Mouse (Mus musculus) spleen, adult 18-20 months (tissue): ENCODE measurements around the gene Trim13.

ENCODE experiments used
- DNase-seq, 2 experiments: peaks; one replicate each; pipeline ENCODE4 v3.0.0; 2022; ENCODE audit warnings: mixed read lengths in 2 of 2

Trim13 gene

DNA sequence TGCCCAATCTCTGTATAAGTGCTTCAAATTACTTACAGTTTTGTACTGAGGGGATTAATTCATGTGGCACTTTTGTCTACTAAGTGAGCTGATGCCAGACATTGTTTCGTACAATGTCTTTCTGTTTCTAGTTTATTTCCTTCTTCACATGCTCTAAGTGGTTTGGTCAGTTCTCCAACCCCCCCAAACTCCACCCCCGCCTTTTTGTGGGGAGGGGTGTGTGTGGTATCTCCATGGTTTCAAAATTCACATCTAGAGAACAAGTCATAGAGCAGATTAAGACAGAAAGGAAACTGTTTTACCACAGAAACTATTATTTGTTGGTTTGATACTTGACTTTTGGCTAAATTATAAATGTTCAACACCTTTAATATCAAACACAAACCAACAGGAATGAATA, 22.3 kb downstream of the Trim13 start:
- no peak for DNase-seq

- DNase-seq: no peak
Measured at GRCm38 (mm10) chr14:61635969-61636368, 37.9 kb downstream of the Trim13 start.

DNA sequence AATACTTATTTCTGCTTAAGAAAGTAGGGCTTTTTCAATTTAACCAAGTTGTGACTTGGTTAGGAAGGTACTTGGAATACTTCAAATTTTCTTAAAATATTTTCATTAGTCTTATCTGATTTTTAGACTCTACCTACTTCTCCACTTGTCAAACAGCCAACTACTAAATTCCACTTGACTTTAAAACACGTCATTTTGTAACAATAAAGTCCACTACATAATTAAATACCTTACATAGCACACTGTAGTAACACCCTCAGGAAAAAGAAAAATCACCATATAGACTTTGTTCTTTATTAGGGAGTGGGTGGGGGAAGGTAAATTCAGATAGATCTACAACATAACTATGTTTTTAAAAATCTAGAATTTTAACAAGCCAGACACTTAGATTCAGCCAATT, 44.6 kb downstream of the Trim13 start:
- no peak for DNase-seq

DNA sequence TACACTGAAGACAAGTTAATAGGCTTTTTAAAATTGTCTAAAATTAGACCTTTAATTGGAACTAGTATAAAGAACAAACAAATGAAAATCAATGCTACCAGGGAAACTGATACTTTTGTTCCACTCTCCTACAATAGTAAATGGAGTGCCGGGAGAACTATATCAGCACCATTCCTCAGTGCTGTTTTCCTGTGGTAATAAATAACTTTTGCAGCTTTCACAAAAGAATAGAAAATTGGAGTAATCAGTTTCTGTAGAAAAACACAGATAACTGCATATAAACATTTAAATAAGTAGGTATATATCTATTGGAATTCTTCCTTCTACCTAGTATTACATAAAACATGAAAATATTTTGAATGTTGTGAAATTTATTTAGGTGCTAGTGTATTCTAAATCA, 47.5 kb downstream of the Trim13 start:
- DNase-seq: no peak

GRCm38 (mm10) chr14:61647182-61647880, 49.3 kb downstream of the Trim13 start:
- DNase-seq: peak; percentile 8 to 32

GRCm38 (mm10) chr14:61647881-61648684, 50.0 kb downstream of the Trim13 start:
- peak; percentile 19 to 60 for DNase-seq

DNA sequence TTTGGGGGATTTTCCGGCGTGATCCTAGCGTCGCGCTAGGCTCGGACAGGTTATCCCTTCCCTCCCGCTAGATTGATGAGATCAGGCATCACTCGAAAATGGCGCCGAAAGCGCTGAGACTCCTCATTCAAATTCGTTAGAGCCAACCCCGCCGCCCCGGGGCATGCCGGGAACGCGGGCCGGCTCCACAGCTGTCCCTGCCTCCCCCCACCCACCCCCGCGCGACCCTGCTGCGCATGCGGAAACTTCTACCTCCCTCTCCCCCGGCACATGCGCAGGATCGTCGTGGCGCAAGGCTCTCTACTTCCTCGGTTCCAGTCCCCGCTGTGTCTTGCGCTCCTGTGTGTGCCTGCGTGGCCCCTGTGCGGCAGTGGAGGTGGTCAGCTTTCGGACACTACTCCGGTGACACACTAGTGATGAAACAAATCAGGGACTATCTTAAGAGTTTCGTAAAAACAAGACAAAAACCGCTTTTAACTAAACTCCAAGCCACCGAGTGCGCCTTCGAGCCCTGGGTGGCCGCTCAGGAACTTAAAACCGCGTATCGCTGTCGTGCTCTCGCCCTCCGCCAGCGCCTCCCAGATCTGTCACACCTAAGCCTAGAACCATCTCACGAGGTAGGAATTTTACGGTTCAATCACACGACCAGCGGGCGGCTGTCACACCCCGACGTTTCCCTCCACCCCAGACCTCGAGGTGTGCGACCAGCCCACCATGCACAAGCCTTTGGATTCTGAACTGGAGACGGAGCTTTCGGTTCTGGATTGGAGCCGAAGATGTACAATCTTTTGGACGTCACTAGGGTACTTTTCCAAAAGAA, 50.8 kb downstream of the Trim13 start:
- DNase-seq: peak; percentile 93 to 96

DNA sequence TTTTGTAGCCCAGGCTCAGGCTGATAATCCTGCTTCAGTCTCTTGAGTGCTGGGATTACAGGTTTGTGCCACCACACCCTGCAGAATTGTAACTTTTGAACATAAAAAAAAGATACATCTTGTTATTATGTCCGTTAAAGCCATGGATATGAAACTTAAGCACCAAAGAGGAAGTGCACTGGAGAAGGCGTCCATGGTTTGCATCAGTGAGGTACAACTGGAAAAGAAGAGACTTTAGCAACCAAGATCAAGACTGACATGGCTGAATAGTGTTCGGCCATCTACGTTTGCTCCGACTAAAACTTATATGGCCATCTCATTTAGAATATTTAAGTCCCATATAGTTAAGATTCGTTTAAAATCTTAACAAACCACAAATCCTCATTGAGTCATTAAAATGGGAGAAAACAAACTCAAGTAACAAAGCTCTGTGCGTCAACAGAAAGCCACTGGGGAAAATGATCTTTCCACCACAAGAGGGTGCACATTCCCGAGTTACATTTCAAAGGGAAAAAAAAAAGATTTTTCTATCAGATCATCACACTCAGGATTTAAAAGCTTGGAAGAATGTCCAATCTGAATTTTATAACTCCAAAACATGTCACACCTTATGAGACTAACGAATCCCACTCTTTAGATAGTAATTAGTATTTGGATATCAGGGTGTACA, 52.4 kb downstream of the Trim13 start:
- peak in 1 of 2 experiments; percentile 37 for DNase-seq
